Mouse (Mus musculus): ENCODE results near the gene Krba1.
A peak's percentile ranks its signal among the peaks of the same experiment; 100 is the strongest.

Gene Krba1

DNA sequence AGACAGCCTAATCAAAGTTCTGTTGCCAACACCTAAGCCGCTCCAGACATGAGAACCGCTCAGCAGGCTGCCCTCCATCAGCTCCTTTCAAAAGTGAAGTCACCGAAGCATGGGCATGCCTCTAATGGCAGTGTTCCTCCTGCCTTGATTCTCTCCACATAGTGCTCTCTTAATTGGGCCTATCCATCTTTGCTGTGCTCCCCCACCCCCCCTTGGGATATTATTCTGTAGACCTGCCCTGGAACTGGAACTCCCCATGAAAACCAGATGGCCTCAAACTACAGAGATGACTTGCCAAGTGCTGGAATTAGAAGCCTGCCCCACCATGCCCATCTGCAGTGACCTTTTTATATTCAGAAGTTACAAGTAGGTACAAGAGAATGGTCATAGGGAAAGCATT, 27.9 kb downstream of the Krba1 start:
- no peak for DNase-seq (ENCODE audit: extremely low read depth, low read depth, low spot score)

DNA sequence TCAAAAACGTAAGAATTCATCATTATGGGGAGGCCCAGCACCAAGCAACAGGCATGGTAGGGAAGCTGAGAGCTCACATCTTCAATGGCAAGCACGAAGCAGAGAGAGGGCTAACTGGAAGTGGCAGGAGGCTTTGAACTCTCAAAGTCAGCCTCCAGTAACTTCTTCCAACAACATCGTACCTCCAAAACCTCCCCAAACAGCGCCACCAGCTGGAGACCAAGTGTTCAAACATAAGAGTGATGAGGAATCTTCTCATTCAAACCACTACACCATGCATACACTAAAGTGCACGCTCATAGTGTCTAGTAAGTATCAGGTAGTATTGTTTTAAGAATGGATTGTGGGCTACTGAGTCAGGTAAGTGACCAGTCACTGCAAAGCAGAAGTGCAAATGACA, 28.7 kb downstream of the Krba1 start:
- DNase-seq (ENCODE audit: extremely low read depth, low read depth, low spot score), result no peak

DNA sequence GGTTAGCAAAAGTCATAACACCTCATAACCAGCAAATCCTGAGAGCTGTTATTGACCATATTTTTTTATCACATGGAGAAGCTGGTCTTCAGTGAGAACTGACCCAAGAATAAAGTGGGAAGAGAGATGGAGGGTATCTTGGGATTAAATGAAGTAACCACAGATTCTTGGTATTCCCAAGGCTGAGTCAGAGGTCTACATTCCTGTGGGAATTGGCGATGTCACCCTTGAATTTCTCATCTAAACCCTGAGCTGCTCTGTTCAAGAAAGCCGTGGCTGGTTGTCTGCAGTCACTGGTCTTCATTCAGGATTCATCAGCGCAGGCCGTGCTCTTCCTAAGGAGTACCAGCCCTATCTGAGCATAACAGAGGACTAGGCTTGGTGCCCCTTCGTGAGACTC, 31.6 kb downstream of the Krba1 start:
- no peak for DNase-seq (ENCODE audit: extremely low read depth, low read depth, low spot score)

DNA sequence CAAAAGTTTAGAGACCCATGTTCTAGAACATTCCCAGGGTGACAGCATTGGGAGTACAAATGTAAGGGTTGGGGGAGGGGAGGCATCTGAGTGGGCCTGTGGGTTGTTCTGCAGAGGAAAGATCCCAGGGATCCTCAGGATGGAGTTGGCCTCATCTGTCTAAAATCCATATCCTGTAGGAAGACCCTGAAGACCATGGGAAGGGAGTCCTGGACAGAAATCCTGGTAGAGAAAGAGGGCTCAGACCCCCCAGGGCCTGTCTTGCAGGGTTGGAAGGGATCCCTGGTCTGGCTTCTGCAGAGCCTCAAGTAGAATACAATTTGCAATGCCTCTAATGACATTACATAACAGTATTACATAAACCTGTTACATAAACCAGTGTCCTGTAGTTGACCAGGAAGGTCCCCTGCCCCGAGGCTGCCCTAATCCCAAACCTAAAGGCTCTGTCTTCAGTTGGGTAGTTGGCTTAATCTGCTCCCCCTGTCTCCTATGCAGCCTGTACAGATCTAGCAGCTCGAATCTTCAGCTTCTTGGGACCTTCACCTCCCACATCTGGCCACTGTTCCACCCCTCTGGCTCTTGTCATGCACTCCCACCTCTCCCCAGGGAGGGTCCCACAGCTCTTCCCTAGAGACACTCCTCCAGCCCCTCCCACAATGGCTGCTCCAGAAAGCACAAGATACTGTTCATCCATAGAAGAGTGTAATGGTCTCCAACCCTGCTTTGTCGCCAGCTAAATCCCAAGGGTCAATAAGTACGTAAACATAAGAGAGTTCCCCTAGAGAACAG, 33.6 kb downstream of the Krba1 start:
- DNase-seq (ENCODE audit: extremely low read depth, low read depth, low spot score), result no peak

DNA sequence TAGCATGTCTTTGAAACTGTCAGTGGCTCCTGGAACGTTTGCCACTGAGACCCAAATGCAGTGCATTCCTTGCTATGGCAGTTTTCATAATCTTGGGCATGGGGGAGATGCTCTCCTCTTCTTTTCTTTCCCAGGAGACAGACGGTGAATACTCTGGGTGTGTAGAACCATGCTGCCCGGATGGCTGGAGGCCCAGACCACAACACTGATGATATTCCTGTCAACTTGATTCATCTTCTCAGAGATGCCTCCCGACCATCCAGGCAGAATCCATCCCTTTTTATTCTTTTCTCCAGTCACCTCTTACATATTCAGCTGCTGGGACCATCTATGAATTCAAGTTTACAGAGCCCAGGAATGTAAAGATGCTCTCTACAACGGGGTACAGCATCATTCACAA, 35.4 kb downstream of the Krba1 start:
- DNase-seq (ENCODE audit: extremely low read depth, low read depth, low spot score), result no peak

DNA sequence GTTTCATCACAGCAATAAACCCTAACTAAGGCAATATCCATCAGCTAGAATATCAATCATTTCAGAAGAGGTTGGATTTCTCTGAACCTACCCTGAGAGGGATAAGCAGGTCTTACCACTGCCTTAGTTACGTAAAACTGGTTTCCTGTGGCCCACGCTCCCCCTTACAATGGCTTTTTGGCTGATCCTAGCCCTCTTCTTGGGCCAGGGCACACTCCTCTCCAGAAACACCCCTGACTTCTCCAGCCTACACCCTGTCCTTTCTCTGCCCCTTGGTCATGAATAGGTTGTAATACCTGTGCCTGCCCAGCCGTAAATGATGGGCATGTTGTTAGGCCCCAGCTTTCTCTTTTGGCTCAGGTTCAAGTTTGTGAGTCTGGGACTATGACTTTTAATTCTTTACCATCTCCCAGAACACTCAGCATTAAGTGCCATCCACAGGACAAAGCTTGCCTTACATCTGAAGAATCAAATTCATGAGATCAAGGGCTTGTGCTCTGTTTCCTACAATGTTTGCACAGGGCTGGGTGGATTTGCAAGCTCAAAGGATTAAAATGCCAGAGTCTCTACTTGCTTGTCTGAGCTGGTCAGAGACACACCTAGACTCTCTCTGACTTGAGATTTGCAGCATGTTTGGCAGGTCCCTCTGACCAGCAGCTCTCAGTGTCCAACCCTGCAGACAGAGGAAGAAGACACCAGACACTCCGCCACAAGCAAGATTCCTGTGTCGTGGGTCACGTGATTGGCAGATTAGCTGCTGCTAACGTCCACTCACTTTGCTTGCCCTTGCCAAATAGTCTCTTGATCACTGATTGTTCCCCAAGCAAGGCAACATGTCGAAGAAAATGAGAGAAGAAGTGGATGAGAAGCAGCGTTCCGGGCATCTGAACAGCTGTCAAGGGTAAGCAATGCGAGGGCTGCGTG, 37.8 kb downstream of the Krba1 start:
- peak; percentile 69 for DNase-seq (ENCODE audit: extremely low read depth, low read depth, low spot score)

DNA sequence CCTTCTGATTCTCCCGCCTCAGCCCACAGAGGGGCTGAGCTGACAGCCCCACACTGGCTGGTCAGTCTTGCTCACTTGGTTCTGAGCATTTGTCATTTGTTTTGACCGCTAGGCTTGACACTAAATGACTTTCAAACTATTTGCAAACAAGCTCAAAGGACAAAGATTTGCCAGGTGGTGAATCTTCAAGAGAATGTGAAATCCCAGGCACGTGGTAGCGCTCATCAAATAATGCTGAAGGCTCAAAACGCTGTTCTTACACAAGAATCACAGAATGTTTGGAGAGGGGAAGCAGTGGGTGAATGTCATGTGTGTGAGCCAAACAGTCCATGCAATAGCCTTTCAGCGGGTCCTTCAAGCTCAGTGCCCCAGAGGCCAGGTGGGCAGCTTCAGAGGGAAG, 39.3 kb downstream of the Krba1 start:
- DNase-seq (ENCODE audit: extremely low read depth, low read depth, low spot score), result peak; percentile 47

DNA sequence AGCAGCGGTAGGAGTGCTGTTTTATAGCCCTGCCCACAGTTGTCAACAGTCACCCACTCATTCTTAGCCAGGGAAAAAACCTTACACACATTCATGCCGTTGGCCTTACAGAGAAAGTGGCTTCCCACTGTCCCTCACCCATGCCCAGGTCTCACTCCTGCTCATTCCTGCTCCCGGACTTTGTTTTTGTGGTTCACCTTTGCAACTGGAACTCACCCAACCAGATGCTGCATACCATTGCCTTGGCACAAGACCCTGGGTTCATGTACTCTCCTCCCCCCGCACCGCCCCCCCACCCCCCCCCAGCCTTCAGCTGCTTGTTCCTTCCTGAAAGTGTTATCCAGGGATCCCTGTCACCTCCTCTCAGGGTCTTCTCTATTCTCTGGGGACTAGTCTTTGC, 39.7 kb downstream of the Krba1 start:
- DNase-seq (ENCODE audit: extremely low read depth, low read depth, low spot score), result no peak

DNA sequence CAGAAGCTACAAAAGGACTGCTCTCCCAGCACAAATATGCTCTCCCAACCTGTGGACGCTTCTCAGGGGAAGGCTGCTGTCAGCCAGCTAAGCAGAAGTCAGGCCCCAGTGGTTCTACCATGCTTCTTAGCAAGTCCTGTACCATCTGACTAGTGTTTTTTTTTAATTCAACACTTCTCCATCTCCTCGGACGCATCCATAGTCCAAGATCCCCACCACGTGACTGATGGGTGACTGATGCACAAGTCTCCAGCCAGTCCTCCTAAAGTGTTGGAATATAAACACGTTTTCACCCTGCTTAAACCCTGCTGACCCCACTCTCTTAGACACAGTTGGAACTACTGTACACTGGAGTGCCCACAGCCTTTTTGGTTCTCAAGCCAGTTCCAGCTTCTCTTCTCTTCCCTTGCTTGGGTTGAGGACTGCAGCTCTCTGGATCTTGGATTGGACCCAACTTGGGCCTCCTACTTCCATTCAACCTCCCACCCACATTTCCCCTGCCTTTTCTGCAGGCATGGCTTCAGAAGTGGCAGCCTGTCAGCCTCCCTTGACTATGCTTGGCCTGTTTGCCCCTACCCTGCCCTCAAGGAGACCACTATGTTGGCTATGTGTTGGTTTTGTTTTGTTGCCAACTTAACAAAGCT, 40.4 kb downstream of the Krba1 start:
- no peak for DNase-seq (ENCODE audit: extremely low read depth, low read depth, low spot score)

DNA sequence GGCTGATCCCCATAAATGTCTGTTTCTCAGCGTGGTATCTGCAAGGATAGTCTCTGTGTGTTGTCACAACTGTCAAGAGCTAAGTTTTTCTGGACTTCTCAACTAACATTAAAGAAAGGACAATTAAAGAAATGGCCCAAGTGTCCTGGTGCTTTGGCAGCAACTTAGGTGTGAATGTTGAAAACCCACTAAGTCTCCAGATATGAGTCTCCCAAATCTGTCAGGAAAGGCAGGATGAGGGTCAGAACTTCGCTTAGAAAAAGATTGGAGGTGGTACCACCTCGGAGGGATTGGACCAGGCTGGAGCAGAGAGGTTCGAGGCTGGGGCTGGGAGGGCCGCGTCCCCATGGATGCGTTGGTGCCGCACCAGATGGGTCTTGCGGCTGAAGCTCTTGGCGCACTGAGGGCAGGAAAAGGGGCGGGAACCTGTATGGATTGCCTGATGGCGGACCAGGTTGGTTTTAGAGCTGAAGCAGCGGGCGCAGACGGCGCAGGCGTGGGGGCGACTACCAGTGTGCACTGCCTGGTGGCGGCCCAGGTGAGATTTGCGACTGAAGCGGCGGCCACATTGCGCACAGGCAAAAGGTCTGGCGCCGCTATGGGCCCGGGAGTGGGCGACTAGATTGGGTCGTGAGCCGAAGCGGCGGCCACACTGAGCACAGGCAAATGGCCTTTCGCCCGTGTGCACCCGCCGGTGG, 42.4 kb downstream of the Krba1 start:
- no peak for DNase-seq (ENCODE audit: extremely low read depth, low read depth, low spot score)

DNA sequence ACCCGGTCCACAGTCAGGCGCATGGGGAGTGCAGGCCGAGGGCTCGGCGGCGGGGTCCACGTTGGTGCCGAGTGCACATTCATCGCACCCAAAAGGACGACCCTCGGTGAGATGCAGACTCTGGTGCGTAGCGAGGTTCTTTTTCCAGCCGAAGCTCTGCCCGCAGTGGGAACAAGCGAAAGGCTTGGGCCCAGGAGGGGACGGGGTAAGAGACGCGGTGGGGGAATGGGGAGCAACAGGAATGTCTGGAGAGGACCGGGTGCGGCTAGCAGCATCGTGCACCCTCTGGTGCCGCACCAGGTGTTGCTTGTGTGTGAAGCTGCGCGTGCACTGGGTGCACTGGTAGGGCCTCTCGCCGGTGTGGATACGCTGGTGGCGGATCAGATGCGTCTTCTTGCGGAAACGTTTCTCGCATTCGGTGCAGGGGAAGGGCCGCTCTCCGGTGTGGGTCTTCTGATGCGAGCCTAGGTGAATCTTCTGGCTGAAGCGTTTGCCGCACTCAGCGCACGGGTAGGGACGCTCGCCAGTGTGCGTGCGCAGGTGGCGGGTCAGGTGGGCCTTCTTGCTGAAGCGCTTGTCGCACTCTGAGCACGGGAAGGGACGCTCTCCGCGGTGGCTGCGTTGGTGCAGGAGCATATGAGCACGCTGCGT, 43.2 kb downstream of the Krba1 start:
- DNase-seq (ENCODE audit: extremely low read depth, low read depth, low spot score), result no peak

DNA sequence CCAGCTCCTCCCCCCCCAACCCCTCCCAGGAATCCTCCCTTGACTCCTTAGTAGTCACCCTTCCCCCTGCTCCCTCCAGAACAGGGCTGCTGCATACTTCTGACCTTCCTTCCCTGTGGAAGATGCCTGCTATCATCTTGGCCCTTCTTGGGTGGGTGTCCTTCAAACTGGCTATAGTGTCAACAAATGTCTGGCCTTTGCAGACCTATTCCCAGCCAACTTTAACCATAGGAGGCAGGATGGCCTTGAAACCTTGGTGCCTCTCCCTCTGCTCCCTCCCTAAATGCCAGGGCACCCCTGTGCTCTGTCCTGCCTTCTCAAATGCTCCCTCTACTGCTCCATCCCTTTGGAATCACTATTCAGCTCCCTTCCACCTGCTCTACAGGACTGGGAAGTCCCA, 44.3 kb downstream of the Krba1 start:
- no peak for DNase-seq (ENCODE audit: extremely low read depth, low read depth, low spot score)

DNA sequence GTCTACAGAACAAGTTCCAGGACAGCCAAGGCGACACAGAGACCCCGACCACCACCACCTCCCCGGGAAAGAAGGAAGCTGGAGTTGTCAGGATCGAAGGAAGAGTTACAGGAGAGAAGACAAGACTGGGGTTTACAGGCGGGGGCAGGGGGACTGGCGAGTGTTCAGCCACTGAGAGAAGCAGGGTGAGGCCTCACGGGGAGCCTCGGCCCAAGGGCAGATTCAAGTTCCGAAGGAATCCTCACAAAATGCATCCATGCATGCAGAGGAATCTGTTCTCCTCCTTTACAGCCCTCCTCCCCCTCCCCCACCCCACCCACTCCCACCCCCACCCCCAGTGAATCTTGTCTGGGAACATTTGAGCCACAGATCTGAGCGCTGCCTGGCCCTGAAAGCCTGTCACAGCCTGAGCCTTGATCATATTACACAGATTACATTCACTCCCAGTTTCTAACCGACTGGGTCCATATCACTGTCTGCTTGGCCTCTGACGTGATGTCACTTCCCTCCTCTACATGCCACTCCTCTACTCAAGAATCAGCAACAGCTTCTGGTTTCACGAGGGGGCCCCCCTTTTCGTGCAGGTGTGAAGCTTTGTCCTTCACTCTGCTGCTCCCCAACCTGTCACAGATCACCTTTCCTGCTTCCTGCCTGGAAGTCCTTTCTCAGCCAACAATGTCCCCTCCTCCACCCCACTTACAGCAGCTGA, 45.1 kb downstream of the Krba1 start:
- no peak for DNase-seq (ENCODE audit: extremely low read depth, low read depth, low spot score)

DNA sequence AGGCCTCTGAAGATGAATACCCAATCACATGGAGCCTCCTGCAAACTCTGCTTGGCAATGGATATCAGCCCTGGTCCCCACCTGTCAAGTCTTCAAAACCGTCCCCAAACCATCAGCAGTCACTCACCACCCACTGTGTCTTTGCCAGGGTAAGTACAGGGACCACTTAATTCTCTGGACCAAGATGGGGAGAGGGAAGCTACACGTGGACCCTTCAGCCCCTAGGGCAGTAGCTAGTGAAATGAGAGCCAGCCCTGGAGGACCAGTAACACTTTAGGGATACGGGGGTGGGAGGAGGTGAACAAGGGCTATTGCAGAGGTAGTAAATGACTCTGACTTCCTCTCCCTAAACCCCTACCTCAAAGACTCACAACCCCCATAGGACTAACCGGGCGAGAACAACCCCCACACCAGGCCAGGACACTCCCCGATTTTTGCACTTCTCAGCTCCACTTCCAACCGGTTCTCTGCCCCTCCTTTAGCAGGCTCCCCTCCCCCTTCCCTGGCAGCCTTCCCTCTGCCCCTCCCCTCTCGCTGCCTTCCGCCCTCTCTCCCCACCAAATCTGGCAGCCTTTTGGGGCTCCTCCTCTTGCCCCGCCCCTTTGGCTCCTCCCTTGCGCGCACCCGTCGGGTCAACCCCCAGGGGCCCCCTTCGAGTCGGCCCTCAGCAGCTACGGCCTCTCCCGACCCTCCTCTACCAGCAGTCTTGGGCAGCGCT, 48.4 kb downstream of the Krba1 start:
- DNase-seq (ENCODE audit: extremely low read depth, low read depth, low spot score), result no peak

DNA sequence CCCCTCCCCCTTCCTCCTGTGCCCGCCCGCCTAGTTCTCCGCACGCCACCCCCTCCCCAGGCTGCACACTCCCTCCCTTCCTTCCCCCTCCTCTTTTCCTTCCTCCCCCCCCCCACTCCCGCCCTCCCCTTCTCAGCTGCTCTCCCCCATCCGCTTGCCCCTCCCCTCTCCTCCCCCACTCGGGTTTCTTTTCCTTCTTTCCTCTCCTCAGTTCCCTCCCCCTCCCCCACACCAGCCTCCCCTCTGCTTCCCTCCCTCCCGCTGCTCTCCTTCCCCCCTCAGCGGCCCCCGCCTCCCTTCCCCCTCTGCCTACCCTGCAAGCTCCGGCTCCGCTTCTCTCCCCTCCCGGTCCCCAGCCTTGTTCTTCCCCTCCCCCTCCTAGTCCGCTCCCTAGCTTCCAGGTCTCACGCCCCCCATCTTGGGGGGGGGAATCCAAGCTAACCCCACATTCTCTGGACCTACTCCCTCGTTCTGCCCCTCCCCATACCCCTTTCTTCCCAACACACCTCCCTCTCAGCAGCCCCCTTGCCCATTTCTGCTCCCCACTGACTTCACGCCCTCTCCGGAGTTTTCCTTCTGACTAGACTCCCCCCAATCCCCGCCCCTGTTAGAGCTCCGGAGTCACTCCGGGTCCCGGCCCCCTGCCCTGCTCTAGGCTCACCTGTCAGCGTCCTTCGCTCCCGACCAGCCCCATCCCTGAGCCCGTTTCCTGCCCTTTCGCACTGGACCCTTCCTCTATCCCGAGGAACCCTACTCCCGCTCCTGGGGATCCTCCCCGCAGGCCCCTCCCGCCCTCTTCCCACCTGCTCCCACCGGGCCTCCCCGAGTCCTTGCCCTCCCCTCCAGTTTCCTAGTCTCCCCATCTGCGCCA, 49.2 kb downstream of the Krba1 start:
- DNase-seq (ENCODE audit: extremely low read depth, low read depth, low spot score), result no peak

DNA sequence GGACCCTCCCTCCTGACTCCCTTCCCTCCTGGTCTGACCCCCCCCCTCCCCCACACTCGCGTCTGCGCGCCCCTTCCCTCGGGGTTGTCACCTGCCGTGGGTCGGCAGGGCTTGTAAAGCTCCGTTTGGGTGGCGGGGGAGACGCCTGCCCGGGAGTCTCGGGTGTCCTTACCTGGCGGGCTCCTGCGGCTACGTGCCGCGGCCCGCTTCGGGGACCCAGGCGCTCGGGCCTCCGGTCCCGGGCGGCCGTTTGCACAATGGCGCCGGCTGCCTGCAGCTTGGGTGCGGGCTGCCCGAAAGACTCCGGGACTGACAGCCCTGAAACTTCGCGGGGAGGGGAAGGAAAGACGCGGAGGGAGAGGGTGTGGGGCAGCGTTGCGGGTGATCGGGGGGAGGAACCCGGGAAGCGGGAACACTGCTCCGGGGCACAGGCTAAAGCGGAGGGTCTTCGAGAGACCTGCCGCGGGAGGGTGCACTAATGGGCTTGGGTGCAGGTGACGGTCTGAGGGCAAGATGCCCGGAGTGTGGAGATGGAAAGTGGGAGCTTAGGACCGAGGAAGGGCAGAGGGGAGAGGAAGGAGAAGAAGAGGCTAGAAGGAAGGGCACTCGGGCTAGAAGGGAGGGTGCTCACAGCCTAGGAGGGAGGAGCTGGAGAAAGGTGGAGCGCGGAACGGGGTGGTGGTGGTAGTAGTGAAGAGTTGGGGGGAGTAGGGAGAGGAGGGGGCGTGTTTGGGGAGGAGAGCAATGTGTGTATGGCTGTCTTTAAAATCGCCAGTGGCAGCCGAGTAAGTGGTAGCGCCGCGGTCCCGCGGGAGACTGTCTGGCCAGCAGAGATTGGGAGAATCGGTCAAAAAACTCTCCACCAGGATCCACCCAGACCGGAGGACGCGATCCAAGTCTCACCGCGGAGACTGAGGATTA, 50.1 kb downstream of the Krba1 start, which contains the start of gene Zfp467:
Gene Zfp467 (minus strand): TSS at position 645 of the 921 bp plus-strand sequence.
- DNase-seq (ENCODE audit: extremely low read depth, low read depth, low spot score), result no peak

DNA sequence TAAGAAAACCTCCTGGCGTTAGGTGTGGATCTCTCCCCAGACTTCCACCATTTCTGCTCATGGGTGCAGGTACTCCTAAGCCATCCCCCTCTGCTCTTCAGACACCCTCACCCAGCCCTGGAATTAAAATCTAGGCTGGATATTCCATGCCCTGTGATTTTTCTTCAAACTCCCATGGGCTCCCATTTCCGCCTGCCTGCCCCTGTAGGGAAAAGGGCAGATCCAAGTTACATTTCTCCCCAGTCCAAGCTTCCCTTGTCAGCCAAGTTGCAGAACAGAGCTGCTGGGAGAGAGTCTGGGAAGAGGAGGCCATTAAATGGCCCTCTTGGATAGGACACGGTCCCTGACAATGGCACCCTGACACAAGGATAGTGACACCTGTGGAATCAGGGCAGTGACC, 50.9 kb downstream of the Krba1 start:
- no peak for DNase-seq (ENCODE audit: extremely low read depth, low read depth, low spot score)
